Mouse (Mus musculus) CD4-positive, CD25-positive, alpha-beta regulatory T cell, adult 2 months (primary cell): ENCODE data around the gene Reep6.

Source experiments
- DNase-seq: peaks from one replicate; pipeline ENCODE4 v3.0.0-alpha.2; 2012; ENCODE audit warnings: low read depth, low spot score

Gene Reep6

GRCm38 (mm10) chr10:80301256-80302081 lies 28.3 kb upstream of the Reep6 start:
- DNase-seq: no peak

DNA sequence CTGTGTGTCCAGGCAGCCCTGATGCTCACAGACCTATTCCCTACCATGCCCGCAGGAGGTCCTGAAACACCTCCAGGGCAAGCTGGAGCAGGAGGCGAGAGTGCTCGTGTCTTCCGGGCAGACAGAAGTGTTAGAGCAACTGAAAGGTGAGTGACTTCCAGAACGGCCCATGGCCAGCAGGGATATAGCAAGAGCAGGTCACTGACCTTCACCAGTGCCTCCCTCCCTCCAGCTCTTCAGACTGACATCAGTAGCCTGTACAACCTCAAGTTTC lies 27.7 kb upstream of the Reep6 start:
- no peak for DNase-seq

DNA sequence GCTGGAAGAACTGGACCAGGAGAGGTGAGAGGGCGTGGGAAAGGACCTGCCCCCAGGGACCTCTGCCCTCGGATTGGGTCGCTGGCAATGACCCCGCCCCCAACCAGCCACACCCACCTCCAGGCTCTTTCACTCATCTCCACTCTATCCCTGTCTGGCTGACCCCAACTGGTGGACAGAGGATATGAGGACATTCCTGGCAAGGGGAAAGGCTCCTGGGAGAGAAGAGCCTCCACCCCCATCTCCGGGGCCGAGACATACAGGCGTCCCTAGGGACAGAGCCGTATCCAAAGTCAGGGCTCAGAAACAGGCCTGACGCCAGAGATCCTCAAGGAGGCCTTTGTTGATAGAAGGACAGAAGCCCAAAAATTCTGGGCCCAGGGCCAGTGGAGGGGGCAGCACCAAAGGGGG lies 27.3 kb upstream of the Reep6 start:
- no peak for DNase-seq

DNA sequence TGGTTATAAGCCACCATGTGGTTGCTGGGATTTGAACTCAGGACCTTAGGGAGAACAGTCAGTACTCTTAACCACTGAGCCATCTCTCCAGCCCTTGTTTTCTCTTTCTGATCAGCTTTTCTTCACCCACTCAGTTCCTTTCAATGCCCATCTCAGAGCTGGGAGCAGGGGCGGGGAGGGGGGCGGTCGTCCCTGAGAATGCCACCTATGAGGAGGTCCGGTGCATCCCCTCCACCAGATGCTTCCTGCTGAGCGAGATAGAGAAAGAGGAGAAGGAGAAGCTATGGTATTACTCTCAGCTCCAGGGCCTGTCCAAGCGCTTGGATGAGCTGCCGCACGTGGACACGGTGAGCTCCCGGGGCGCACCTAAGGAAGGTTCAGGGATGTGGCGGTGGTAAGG lies 25.3 kb upstream of the Reep6 start:
- DNase-seq: no peak

DNA sequence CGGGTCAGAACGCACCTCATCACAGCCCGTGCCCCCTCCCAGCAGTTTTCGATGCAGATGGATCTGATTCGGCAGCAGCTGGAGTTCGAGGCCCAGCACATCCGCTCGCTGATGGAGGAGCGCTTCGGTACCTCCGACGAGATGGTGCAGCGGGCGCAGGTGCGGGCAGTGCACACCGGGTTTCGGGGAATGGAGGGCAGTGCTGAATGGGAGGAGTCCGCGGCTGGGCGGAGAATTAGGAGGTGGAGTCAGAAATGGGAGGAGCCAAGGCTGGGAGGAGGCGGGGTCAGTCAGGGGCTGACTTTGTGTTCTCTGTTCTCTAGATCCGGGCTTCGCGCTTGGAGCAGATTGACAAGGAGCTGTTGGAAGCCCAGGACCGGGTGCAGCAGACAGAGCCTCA lies 24.9 kb upstream of the Reep6 start:
- peak; percentile 64 for DNase-seq

DNA sequence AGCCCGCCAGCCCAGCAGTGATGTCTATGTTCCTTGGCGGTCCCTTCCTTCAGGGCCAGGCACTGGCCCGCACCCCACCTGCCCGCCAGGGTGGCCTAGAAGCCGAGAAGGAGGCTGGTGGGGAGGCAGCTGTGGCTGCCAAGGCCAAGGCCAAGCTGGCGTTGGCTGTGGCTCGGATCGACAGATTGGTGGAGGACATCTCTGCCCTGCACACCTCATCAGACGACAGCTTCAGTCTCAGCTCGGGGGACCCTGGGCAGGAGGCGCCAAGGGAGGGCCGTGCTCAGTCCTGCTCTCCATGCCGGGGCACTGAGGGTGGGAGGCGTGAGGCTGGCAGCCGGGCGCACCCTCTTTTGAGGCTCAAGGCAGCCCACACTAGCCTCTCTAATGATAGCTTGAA lies 18.2 kb upstream of the Reep6 start:
- DNase-seq: no peak

GRCm38 (mm10) chr10:80312586-80313504 lies 16.9 kb upstream of the Reep6 start:
- DNase-seq: no peak

- no peak for DNase-seq
Observed at GRCm38 (mm10) chr10:80313627-80314201, 16.0 kb upstream of the Reep6 start.

- no peak for DNase-seq
Observed at GRCm38 (mm10) chr10:80314494-80315001, 15.2 kb upstream of the Reep6 start.

- no peak for DNase-seq
Observed at GRCm38 (mm10) chr10:80315315-80315714, 14.4 kb upstream of the Reep6 start.

DNA sequence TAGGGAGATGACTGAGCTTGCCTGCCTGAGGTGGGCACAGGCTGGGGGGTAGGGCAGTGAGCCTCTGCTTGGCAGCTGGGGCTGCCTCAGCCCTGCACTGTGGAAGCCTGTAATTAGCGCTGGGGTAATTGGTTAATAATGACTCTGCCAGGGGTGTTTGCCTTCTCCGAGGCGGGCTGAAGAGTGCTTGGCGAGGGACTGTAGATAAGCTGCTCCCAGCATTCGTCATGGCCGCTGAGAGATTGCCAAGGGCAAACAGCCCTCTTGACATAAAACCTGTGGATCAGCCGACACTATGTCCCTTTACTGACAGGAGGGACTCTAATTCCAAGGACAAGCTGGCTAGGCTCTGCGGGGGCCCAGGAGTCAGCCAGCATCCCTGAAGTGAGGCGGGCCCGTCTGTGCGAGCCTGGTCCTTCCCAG lies 13.4 kb upstream of the Reep6 start:
- DNase-seq: no peak

DNA sequence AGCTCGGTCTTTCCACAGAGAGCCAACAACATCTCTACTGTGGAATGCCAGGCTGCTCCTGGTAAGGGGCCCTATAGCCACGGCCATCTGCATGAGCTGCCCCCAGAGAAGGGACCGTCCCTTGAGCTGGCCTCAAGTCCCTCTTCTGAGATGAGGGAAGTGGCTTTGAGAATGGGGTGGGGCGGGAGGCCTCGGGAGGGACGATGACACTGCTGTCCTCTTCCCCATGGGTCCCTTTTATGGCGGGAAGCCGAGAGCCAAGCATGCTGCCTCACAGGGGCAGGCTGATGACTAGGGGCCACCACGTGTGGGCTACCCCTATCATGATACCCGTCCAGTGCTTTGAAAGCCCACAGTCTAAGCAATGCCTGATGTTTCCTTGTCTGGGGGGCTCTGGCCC lies 12.7 kb upstream of the Reep6 start:
- no peak for DNase-seq

- peak; percentile 94 for DNase-seq
Observed at GRCm38 (mm10) chr10:80320340-80320760, 9.4 kb upstream of the Reep6 start, which contains the start of gene 2310011J03Rik. Gene 2310011J03Rik (minus strand): TSS chr10:80320537.

DNA sequence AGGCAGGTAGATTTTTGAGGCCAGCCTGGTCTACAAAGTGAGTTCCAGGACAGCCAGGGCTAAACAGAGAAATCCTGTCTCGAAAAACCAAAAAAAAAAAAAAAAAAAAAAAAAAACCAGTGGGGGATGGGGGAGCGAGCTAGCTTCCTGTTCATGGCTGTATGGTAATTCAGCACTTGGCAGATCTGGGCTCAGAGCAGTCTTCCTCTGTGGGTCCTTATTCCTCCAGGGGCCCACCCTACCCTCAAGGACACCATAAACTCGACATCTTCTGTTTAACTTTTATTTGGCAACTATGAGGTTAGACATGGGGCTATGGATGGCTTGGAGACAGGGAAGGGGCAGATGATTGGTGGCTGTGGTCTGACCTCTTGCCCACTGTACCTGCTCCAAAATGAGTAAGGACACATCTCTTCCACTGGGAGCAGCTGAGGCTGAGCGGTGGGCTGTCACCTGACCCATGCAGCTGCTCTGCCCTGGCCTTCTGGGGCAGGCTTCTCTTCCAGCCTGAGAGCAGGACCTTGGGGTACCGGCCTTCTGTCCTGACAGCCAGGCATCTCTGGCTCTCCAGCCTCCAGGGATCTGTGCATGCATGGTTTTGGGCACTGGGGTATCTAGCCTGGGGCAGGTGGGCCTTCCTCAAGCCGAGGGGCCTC lies 8.6 kb upstream of the Reep6 start:
- DNase-seq: peak; percentile 63

DNA sequence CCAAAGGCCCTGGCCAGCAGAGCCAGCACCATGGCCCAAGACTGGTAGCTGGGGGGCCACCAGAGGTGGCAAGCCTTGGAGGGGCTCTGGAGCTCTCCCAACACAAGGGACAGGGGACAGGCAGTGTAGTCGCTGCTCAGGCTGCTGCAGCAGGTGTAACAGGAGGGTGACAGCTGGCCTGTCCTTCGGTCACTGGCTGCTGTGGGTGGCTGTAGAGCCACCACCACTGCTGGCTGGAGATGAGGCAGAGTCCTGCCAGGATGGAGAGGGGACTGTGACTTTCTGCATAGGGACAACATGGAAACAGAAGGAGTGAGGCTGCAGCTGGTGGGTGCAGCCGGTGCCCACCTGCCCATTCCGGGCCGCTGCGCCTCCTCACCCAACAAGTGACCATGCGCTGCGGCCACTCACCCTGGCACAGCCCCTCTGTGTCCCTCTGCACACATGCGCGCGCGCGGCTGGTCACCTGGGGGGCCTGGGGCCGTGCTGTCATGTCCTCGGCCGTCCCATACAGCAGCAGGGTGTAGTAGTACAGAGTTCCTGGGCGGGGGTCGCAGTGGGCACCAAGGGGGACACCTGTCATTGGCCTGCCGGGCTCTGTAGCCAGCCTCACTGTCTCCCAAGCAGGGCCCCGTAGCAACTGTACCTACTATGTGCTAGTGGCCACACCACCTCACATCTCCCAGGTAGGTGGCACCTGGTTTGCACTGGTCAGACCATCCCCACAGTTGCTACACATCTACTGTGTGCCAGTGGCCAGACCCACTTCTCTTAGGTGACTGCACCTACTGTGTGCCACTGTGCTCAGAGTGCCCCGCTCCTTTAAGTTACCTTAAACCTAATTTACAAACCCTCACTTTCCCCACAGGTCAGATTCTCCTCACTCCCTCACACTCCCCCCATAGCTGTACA lies 7.8 kb upstream of the Reep6 start:
- DNase-seq: no peak

DNA sequence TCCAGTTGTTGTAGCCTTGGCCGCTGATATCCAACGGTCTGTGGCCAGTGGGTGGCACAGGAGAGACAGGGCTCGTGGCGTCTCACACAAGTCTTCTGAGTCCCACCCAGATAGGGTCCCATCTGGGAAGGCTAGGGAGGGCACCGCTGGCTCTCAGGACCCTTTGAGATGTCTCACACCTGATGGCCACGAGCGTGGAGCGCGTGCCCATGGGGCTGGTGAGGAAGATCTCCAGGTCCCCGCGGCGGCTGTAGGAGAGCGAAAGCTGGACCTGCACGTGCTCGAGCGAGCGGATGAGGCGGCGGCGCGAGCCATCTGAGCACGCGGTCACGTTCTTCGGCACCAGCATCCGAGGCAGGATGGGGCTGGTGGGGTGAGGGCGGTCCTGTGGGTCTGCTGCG lies 6.9 kb upstream of the Reep6 start:
- peak; percentile 67 for DNase-seq

GRCm38 (mm10) chr10:80323261-80324119 lies 6.3 kb upstream of the Reep6 start:
- peak; percentile 81 for DNase-seq

GRCm38 (mm10) chr10:80324120-80325037 lies 5.4 kb upstream of the Reep6 start:
- DNase-seq: no peak

DNA sequence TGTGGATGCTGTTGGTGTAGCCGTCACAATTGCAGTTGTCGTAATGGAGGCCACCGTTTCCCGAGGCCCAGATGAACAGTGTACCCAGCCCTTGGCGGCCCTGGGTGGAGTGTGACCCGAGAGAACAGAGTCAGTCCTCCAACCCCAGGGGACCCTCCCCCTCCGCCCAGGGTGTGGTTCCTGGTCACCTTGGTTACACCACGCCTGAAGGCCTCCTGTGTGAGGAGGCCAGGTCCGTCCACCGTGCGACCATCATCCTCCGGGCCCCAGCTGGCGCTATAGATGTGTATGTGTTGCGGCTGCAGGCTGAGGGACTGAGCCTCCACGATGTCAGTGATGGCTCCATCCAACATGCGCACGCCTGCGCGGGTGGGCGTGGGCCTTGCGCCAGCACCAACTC lies 4.7 kb upstream of the Reep6 start:
- no peak for DNase-seq
